Mouse (Mus musculus) lung, adult 2 months (tissue): ENCODE measurements around the gene Ifi202b.

ENCODE experiments used
- CTCF ChIP-seq: fragments of 200-500 bp; IDR thresholded peaks from 2 replicates; pipeline ENCODE4 v1.5.1; 2011; ENCODE audit warnings: mild to moderate bottlenecking, low read length, control low read depth; ENCODE audit not compliant: insufficient read depth
- POLR2A ChIP-seq: fragments of 200-500 bp; IDR thresholded peaks from 2 replicates; pipeline ENCODE4 v1.6.1; 2011; ENCODE audit warnings: low read depth, mild to moderate bottlenecking, control low read depth, low read length, borderline replicate concordance; ENCODE audit errors: extremely low read depth

DNA sequence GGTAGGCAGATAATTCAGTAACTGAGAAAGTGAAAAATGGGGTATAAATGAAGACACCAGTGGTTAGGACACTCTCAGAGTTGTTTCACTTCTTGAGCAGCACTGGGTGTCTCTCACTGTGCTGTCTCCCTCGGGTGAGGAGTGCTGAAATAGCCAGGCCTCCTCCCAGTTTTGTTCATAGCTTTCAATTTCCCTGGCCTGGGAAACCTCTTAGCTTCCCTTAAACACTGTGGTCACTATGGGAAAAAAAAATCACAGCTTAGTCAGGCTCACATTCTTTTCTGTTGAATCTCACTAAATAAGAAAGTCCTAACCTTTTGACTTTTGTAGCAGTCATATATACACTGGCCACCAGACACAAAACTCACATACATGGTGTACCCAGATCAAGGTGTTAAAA is 49.2 kb upstream of the Ifi202b start, which contains the start of gene Ifi205:
- TF ChIP-seq CTCF: no peak
- no peak for TF ChIP-seq POLR2A
